Mouse (Mus musculus) kidney, postnatal 0 days (tissue): ENCODE data around the gene Prmt7. TPM values are rescaled to one million over a fixed set of nuclear protein-coding genes. Genes with fewer than 3 reads are reported as not detected.
"Not testable (repeated sequence)": the region's sequence is repeated elsewhere in the genome, so short reads cannot be mapped to it uniquely, and the experiment has no call there.

Experiments
- ATAC-seq: fragments of 200-750 bp; cut with Nextera tagmentation; replicated peaks from 2 replicates; pipeline ENCODE4 v1.8.0; 2017; ENCODE audit warnings: low read depth, moderate number of reproducible peaks, moderate TSS enrichment, moderate library complexity; ENCODE audit not compliant: low FRiP score
- DNase-seq: peaks from one replicate; pipeline ENCODE4 v3.0.0-alpha.2; 2016; ENCODE audit warnings: low spot score
- H3K27ac ChIP-seq: fragments of 300-500 bp; sonication (generic); 2 replicates; pipeline ENCODE4 v1.5.1; 2014; ENCODE audit warnings: mild to moderate bottlenecking
- H3K27me3 ChIP-seq: fragments of 300-500 bp; sonication (generic); 2 replicates; pipeline ENCODE4 v1.6.1; 2014; ENCODE audit warnings: low read length, mixed read lengths; ENCODE audit not compliant: insufficient read depth
- H3K36me3 ChIP-seq: fragments of 300-500 bp; sonication (generic); 2 replicates; pipeline ENCODE4 v1.6.1; 2014; ENCODE audit warnings: low read length, mixed read lengths; ENCODE audit not compliant: insufficient read depth
- H3K4me1 ChIP-seq: fragments of 300-500 bp; sonication (generic); replicated peaks from 2 replicates; pipeline ENCODE4 v1.6.1; 2014; ENCODE audit warnings: antibody characterized with exemption, low read length, mixed read lengths; ENCODE audit not compliant: insufficient read depth
- H3K4me2 ChIP-seq: fragments of 300-500 bp; sonication (generic); 2 replicates; pipeline ENCODE4 v1.6.1; 2014; ENCODE audit warnings: mild to moderate bottlenecking, low read length, moderate library complexity, mixed read lengths
- H3K4me3 ChIP-seq: fragments of 300-500 bp; sonication (generic); replicated peaks from 2 replicates; pipeline ENCODE4 v1.5.1; 2014; ENCODE audit warnings: low read depth, low read length
- H3K9ac ChIP-seq: fragments of 300-500 bp; sonication (generic); 2 replicates; pipeline ENCODE4 v1.6.1; 2014; ENCODE audit warnings: low read depth, low read length
- H3K9me3 ChIP-seq: fragments of 300-500 bp; sonication (generic); replicated peaks from 2 replicates; pipeline ENCODE4 v1.6.1; 2016; ENCODE audit warnings: low read length, inconsistent platforms, mixed read lengths
- CTCF ChIP-seq: IDR thresholded peaks from 2 replicates; pipeline ENCODE4 v1.5.1; 2016; ENCODE audit warnings: antibody characterized with exemption, low read depth, mild to moderate bottlenecking, moderate library complexity
- WGBS: fragments of 180-500 bp; shearing (Covaris S2); extraction: QIAGEN DNeasy Blood & Tissue Kit; methylation state at CpG from one replicate; pipeline ENCODE4 v1.1.7; 2014; 5-methylcytosine and 5-hydroxymethylcytosine counted together
- polyA plus RNA-seq: library from polyadenylated mRNA; unstranded; fragments of >200 nt; fragmentation: Nextera tagmentation; extraction: Ambion mirVana; gene quantifications from 2 replicates; pipeline ENCODE4 v1.2.1, GENCODE M21; 2015

The Prmt7 gene
- polyA plus RNA-seq, 1 experiment from 2014 or later = 30.1 TPM

DNA sequence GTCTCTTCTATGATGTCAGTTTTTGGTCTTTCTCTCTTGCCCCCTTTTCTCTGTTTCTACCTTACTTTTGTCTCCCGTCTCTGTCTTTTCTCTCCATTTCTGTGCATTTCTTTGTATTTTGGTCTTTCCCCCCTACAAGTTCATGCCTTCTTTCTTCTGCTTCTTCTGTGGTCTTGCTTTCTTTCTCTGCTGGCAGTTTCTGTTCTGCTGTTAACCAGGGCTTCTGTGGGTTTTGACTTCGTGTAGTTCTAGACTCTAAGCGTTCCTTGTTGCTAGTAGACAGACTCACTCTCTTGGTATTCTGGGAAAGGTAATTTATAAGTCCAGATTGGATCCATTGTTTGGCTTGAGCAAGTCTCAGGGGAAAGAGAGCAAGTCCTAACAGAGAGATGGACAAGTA lies 24.3 kb upstream of the Prmt7 start:
- 91% methylated on average over 3 of the region's 3 CpGs for WGBS
- Histone ChIP-seq H3K9me3 (no peaks in the 10 kb centered on the region), H3K4me2 (no peak overlapping the region), H3K27ac (peak overlapping the region; percentile 8; the same call in 1 of the 2 replicates), H3K4me3 (no peak overlapping the region), H3K36me3 (no peaks in the 10 kb centered on the region), H3K4me1 (no peaks in the 10 kb centered on the region), H3K27me3 (no peaks in the 10 kb centered on the region), H3K9ac (no peak overlapping the region)
- no peak for DNase-seq
- TF ChIP-seq CTCF = no peak
- ATAC-seq = no peak

DNA sequence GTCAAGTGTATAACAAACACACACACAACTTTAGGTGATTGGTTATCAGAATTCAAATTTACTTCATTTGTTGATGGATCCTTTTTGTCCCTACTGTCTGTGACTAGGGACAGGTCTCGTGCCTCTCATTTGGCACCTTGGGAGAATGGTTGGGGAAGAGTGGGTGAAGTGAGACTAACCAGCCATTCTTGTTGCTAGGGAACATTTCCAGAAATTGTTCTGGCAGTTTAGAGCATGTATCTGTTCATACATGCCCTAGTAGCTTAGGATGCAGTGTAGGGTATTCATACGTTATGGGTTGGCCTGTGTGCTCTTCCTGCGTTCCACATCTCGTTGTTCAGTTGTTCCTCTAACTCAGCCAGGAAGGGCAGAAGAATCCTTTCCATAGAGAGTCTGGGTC lies 21.6 kb upstream of the Prmt7 start:
- Histone ChIP-seq H3K4me2 (no peak overlapping the region), H3K4me1 (no peaks in the 10 kb centered on the region), H3K36me3 (0 out of 2 replicates have a peak, but pooled peaks cover 11% of the 10 kb centered on the region), H3K27ac (no peak overlapping the region), H3K4me3 (no peak overlapping the region), H3K9ac (no peak overlapping the region), H3K9me3 (no peaks in the 10 kb centered on the region), H3K27me3 (no peaks in the 10 kb centered on the region)
- TF ChIP-seq CTCF = no peak
- ATAC-seq = no peak
- WGBS = 95% methylated on average over 4 of the region's 4 CpGs
- DNase-seq = no peak

DNA sequence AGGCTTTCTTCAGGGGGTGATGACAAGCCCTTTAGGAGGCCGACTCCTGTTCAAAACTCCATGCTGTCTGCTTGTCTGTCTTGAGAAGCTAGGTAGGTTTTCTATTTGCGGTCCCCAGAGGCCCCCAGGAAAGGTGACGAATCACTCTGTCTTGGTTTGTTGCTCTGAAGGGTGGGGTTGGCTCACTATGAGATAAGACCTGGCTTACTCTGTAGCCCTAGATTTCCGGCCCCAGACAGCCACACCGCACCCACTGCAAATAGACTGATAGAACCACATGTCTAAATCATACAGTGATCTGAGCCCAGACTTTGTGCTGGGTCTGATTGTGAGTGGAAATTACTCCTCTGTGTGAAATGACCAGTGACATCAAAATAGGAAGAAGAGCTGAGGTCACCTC lies 19.1 kb upstream of the Prmt7 start:
- ATAC-seq (no peak), DNase-seq (no peak)
- no peak for TF ChIP-seq CTCF
- Histone ChIP-seq H3K27ac (no peak overlapping the region), H3K4me1 (no peaks in the 10 kb centered on the region), H3K9ac (no peak overlapping the region), H3K4me2 (no peak overlapping the region), H3K27me3 (no peaks in the 10 kb centered on the region), H3K9me3 (no peaks in the 10 kb centered on the region), H3K36me3 (peaks cover 25% of the 10 kb centered on the region; the same call in 1 of the 2 replicates), H3K4me3 (no peak overlapping the region)
- 90% methylated on average over 5 of the region's 5 CpGs for WGBS

DNA sequence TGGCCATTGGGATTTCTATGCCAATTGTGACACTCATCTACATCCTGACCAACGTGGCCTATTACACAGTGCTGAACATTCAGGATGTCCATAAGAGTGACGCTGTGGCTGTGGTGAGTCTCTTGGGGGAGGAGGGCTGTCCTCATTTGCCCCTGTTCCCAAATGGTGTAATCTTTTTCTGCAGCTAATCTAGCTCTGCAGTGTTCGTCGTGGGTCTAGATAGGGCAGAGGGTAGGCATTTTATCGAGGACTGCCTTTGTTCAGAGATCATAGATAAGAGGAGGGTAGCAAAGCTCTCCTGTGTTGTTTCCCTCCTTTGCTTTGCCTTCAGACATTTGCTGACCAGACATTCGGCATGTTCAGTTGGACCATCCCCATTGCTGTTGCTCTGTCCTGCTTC lies 17.6 kb upstream of the Prmt7 start:
- Histone ChIP-seq H3K4me2 (no peak overlapping the region), H3K9ac (no peak overlapping the region), H3K4me3 (no peak overlapping the region), H3K9me3 (no peaks in the 10 kb centered on the region), H3K27ac (no peak overlapping the region), H3K36me3 (peaks cover 28% of the 10 kb centered on the region; the same call in 1 of the 2 replicates), H3K4me1 (no peaks in the 10 kb centered on the region), H3K27me3 (no peaks in the 10 kb centered on the region)
- 87% methylated on average over 6 of the region's 6 CpGs for WGBS
- ATAC-seq (no peak), DNase-seq (no peak)
- no peak for TF ChIP-seq CTCF

DNA sequence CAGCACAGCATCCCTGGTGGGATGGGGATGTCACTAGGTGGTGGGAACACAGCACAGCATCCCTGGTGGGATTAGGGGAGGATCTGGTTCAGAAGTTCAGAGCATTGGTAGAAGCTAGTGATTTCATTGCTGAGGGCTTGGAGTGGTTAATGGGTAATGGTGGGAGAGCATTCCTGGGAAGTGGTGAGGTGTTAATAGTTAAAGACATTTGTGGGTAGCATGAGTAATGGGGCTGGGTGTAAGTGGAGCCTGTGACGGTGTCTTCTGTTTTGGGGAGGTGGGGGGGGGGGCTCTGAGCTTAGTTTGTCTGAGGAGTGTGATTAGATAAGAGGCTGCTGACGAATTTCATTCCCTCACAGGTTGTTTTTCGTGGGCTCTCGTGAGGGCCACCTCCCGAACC lies 16.7 kb upstream of the Prmt7 start:
- peaks cover 28% of the 10 kb centered on the region; the same call in 1 of the 2 replicates for H3K36me3 ChIP-seq
- H3K4me3 ChIP-seq = no peak overlapping the region
- peak; percentile 46; the same call in 1 of the 2 replicates for ATAC-seq
- no peak overlapping the region for H3K9ac ChIP-seq
- no peaks in the 10 kb centered on the region for H3K4me1 ChIP-seq
- 67% methylated on average over 5 of the region's 5 CpGs for WGBS
- H3K27ac ChIP-seq = no peak overlapping the region
- H3K27me3 ChIP-seq = no peaks in the 10 kb centered on the region
- TF ChIP-seq CTCF = no peak
- H3K4me2 ChIP-seq = no peak overlapping the region
- H3K9me3 ChIP-seq = no peaks in the 10 kb centered on the region
- DNase-seq = peak; percentile 24

DNA sequence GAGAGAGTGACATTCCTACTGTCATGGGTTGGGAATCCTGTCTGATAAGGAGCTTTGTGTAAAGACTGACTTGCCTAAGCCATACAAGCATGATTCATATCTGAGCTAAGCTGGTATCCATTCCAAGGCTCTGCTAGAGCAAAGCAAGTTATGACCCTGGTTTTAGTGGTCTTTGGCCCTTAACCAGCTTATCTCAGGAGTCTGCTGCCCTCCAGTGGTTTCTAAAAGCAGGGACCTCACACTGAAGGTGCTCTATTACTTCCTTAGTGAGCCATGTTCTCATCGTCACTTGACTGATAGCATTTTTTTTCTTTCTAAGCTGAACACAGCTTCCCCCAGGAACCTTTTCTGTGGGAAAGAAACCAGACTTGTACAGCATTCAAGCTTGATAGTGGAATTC lies 12.0 kb upstream of the Prmt7 start:
- Histone ChIP-seq H3K9ac (no peak overlapping the region), H3K27ac (no peak overlapping the region), H3K36me3 (peaks cover 33% of the 10 kb centered on the region), H3K27me3 (no peaks in the 10 kb centered on the region), H3K9me3 (no peaks in the 10 kb centered on the region), H3K4me3 (no peak overlapping the region), H3K4me2 (no peak overlapping the region), H3K4me1 (no peaks in the 10 kb centered on the region)
- WGBS = 19% methylated on average over 1 of the region's 1 CpGs
- ATAC-seq (peak; percentile 40; the same call in 1 of the 2 replicates), DNase-seq (peak; percentile 86)
- peak; percentile 85 for TF ChIP-seq CTCF

DNA sequence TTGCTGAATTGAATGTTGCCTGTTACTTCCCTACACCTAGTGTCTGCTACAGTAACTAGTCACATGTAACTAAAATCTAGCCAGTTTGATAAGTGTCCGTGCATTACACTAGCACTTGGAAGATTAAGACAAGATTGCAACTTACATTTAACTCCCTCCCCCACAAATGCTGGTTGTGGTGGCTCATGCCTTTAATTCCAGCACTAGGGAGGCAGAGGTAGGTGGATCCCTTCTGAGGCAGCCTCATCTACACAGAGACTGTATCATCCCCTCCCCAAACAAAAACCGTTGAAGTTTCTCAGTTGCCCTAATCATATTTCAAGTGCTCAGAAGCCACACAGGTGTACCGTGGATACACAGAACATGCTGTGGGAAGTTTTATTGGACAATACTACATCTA lies 11.1 kb upstream of the Prmt7 start:
- 71% methylated on average over 3 of the region's 3 CpGs for whole genome bisulfite sequencing
- H3K9ac ChIP-seq, H3K27me3 ChIP-seq, H3K27ac ChIP-seq, H3K4me3 ChIP-seq, H3K4me2 ChIP-seq, ATAC-seq, DNase-seq, H3K9me3 ChIP-seq, H3K4me1 ChIP-seq: not testable (repeated sequence)
- peaks cover 38% of the 10 kb centered on the region for H3K36me3 ChIP-seq
